Mouse (Mus musculus): ENCODE data around the gene Actr2.

GRCm38 (mm10) chr11:20059736-20060135 is 53.0 kb downstream of the Actr2 start:
- TF ChIP-seq E2F4 (IDR thresholded peaks at IDR 0.05; ENCODE audit: insufficient read depth) (no peak), POLR2A (IDR thresholded peaks at IDR 0.05; ENCODE audit: insufficient read length, low read depth) (no peak), USF1 (IDR thresholded peaks at IDR 0.05; ENCODE audit: low read depth) (no peak), SRF (IDR thresholded peaks at IDR 0.05; ENCODE audit: control insufficient read depth, insufficient read length, low read depth) (no peak)

Data from myocyte (in vitro differentiated cells).